8 mouse cellular contexts compared by ENCODE assay signal in the genomic region with DNA sequence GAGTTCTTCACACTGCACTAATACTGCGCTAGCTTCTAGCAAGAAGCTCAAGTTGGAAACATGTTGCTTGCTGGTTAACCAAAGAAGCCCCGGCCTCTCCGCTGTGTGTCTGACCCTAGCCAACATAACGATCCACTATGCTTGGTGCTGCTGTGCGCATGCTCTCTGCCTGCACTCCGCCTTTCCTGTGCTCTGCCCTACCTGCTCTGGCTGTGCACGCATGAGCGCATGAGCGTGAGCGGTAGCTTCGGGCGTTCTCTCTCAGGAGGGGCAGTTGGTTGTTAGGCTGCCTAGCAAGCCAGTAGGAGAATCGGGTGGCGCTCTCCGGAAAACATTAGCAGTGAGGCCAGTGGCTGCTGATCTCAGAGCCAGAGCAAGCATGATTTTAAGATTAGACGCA. TPM values are rescaled to one million over a fixed set of nuclear protein-coding genes. Genes with fewer than 3 reads are reported as not detected.
DNase-seq lines count a peak whose midpoint lies in the region; ATAC-seq and TF ChIP-seq lines count a peak whose summit lies in the region.
"Had no signal": no experiment of that assay in that cellular context is flagged by ENCODE, and none has a peak within 500 bp of the region (broad histone marks: within the 10 kb centered on the region; RNA-seq: fewer than 3 reads in every experiment).

No protein-coding gene starts in this region.

- WGBS in lung, adult 2 months = 70% methylated on average over 16 of the region's 16 CpGs

- 0 out of 2 replicates have a peak, but pooled peaks cover 1% of the 10 kb centered on the region for H3K4me1 ChIP-seq in lung, adult 2 months (ENCODE audit: control insufficient read depth, insufficient read depth, low read length)

- DNase-seq in lung, adult 2 months = no peak
- DNase-seq in lung, postnatal 4 days = no peak
- peak; percentile 54 for DNase-seq in brain, embryonic 14.5 days (ENCODE audit: low read depth)
- DNase-seq in kidney, adult 18-20 months = peak; percentile 75
- DNase-seq in spleen, adult 12 weeks (ENCODE audit: low spot score) = no peak
- DNase-seq: heart, adult 2 months had no signal

- no peak for TF ChIP-seq CTCF in lung, adult 2 months (IDR thresholded peaks at IDR 0.05; ENCODE audit: insufficient read depth, low read length)
- no peak for TF ChIP-seq CTCF in brain, embryonic 14.5 days (IDR thresholded peaks at IDR 0.05; ENCODE audit: borderline replicate concordance, extremely low read depth, insufficient read depth, insufficient read length)

- peak; percentile 10; the same call in 1 of the 2 replicates for ATAC-seq in neutrophil, adult 5-6 weeks (ENCODE audit: extremely low read depth, insufficient number of reproducible peaks, low FRiP score, poor library complexity, severe bottlenecking)
- no peak for ATAC-seq in activated CD4-positive, CD25-positive, alpha-beta regulatory T cell, adult 4 months

- no peak overlapping the region for H3K4me3 ChIP-seq in lung, adult 2 months (replicated peaks; ENCODE audit: extremely low read depth, low read depth, low read length)
- H3K4me3 ChIP-seq: heart, adult 2 months had no signal

- TF ChIP-seq POLR2A in lung, adult 2 months (IDR thresholded peaks at IDR 0.05; ENCODE audit: borderline replicate concordance, extremely low read depth, low read depth, low read length) = peak; percentile 43; the same call in 1 of the 2 replicates
- TF ChIP-seq POLR2A in brain, embryonic 14.5 days (IDR thresholded peaks at IDR 0.05; ENCODE audit: borderline replicate concordance, extremely low read depth, insufficient read depth, insufficient read length, poor library complexity, severe bottlenecking) = no peak

RNA-seq across cellular contexts. Expression of a gene that starts 5.5 kb away (rescaled TPM):
- polyA plus RNA-seq in lung, adult 2 months (2012; rRNA removed) = 19.8 and 21.3 TPM in 2 replicates
- 141 and 146 TPM in 2 replicates for polyA plus RNA-seq in brain, embryonic 14.5 days (2012; rRNA removed)
- total RNA-seq in neutrophil, adult 5-6 weeks (2017) = 80.4 and 111 TPM in 2 replicates
- polyA plus RNA-seq in activated CD4-positive, CD25-positive, alpha-beta regulatory T cell, adult 4 months (2017; shearing (Covaris generic)) = 10 to 100 TPM; 27.8 to 31.0 TPM

RNA-seq across cellular contexts. Expression of a gene that starts 8.7 kb away (rescaled TPM):
- polyA plus RNA-seq in lung, adult 2 months (2012; rRNA removed) = 0.14 and 0.27 TPM in 2 replicates
- polyA plus RNA-seq in brain, embryonic 14.5 days (2012; rRNA removed) = not detected in 2 replicates
- not detected in 2 replicates for total RNA-seq in neutrophil, adult 5-6 weeks (2017)
- under 1 TPM in 1 of 2 experiments, not detected in 1; 0.38 TPM for polyA plus RNA-seq in activated CD4-positive, CD25-positive, alpha-beta regulatory T cell, adult 4 months (2017; shearing (Covaris generic))
- total RNA-seq: heart, adult 2 months had no signal
- polyA plus RNA-seq: heart, adult 2 months had no signal

RNA-seq across cellular contexts. Expression of a gene that starts 52.3 kb away (rescaled TPM):
- 3,937 and 4,776 TPM in 2 replicates for polyA plus RNA-seq in lung, adult 2 months (2012; rRNA removed)
- polyA plus RNA-seq in brain, embryonic 14.5 days (2012; rRNA removed) = 9.6 and 13.5 TPM in 2 replicates
- 2,637 and 2,768 TPM in 2 replicates for total RNA-seq in neutrophil, adult 5-6 weeks (2017)
- polyA plus RNA-seq in activated CD4-positive, CD25-positive, alpha-beta regulatory T cell, adult 4 months (2017; shearing (Covaris generic)) = 10 to 100 TPM in 1 of 2 experiments, under 1 TPM in 1; 0.81 to 22.5 TPM

Comparison
In these comparisons a context has a peak if more than half of its experiments do, and no peak if none do; other contexts are left out.
1. DNase-seq: peak in brain, embryonic 14.5 days (single experiment) and kidney, adult 18-20 months (single experiment); none in lung, adult 2 months (single experiment), lung, postnatal 4 days (0 of 2) and spleen, adult 12 weeks (single experiment).
2. RNA of a gene that starts 52.3 kb away (polyA plus RNA-seq): 3,937 to 4,776 TPM in lung, adult 2 months; 0.81 to 22.5 TPM in activated CD4-positive, CD25-positive, alpha-beta regulatory T cell, adult 4 months and 9.6 to 13.5 TPM in brain, embryonic 14.5 days; every median in the first group is over 100 times any median in the second.